Mouse (Mus musculus): Measurements from ENCODE around the gene Wdr95. TPM values are rescaled to one million over a fixed set of nuclear protein-coding genes. Genes with fewer than 3 reads are reported as not detected.

Gene Wdr95
- total and polyA plus RNA-seq, 3 experiments: not detected

Other genes with a start within 250 kb of the Wdr95 start
- gene Medag, start 116.9 kb upstream of the Wdr95 start, total RNA-seq (2021): 1 to 10 TPM; 3.4 to 8.8 TPM
- gene Medag, start 116.9 kb upstream of the Wdr95 start, polyA plus RNA-seq (2012; rRNA removed): 4.1 and 4.6 TPM in 2 replicates
- under 1 TPM in 1 of 2 experiments, not detected in 1; 0.31 TPM for gene Tex26, start 89.0 kb upstream of the Wdr95 start, total RNA-seq (2021)
- not detected in 2 replicates for gene Tex26, start 89.0 kb upstream of the Wdr95 start, polyA plus RNA-seq (2012; rRNA removed)
- gene Hsph1, start 107.7 kb downstream of the Wdr95 start, total RNA-seq (2021): 100 to 1,000 TPM; 116 to 371 TPM
- gene Hsph1, start 107.7 kb downstream of the Wdr95 start, polyA plus RNA-seq (2012; rRNA removed): 5.1 and 23.5 TPM in 2 replicates
- 10 to 100 TPM; 20.3 to 24.7 TPM for gene B3glct, start 149.6 kb downstream of the Wdr95 start, total RNA-seq (2021)
- gene B3glct, start 149.6 kb downstream of the Wdr95 start, polyA plus RNA-seq (2012; rRNA removed): 8.1 and 11.2 TPM in 2 replicates